Mouse (Mus musculus): ENCODE measurements around the gene Prdx5. TPM values are rescaled to one million over a fixed set of nuclear protein-coding genes. Genes with fewer than 3 reads are reported as not detected.
A peak's percentile ranks its signal among the peaks of the same experiment; 100 is the strongest.

Gene Prdx5
- polyA plus RNA-seq (2012; rRNA removed): 366 and 368 TPM in 2 replicates

- TF ChIP-seq POLR2A (IDR thresholded peaks at IDR 0.05; ENCODE audit: extremely low read depth, insufficient read depth, low read length) (peak; percentile 71; the same call in 1 of the 2 replicates), CTCF (IDR thresholded peaks at IDR 0.05; ENCODE audit: extremely low read depth, insufficient read depth, low read length) (no peak)
- no peaks in the 10 kb centered on the region; the same call in 1 of the 2 replicates for H3K4me1 ChIP-seq (ENCODE audit: control insufficient read depth, insufficient read depth, low read length)
- peak within 1 kb of the TSS; percentile 56 for H3K4me3 ChIP-seq (ENCODE audit: insufficient read depth, low read length)
- H3K27ac ChIP-seq (ENCODE audit: insufficient read depth, low read length): peak within 1 kb of the TSS; percentile 83
Observed at GRCm38 (mm10) chr19:6909507-6910289, at the start of gene Prdx5, which contains the start of gene Trmt112. Gene Prdx5, minus strand, starts transcription at chr19:6910106. Gene Trmt112, plus strand, starts transcription at chr19:6909698.

GRCm38 (mm10) chr19:6956461-6956860 is 46.6 kb upstream of the Prdx5 start:
- Histone ChIP-seq H3K27ac (ENCODE audit: insufficient read depth, low read length) (no peak overlapping the region), H3K4me1 (ENCODE audit: control insufficient read depth, insufficient read depth, low read length) (peaks cover 2% of the 10 kb centered on the region; the same call in 1 of the 2 replicates), H3K4me3 (ENCODE audit: insufficient read depth, low read length) (no peak overlapping the region)
- TF ChIP-seq CTCF (IDR thresholded peaks at IDR 0.05; ENCODE audit: extremely low read depth, insufficient read depth, low read length): no peak
- TF ChIP-seq POLR2A (IDR thresholded peaks at IDR 0.05; ENCODE audit: extremely low read depth, insufficient read depth, low read length): no peak

GRCm38 (mm10) chr19:6955424-6955823 is 45.5 kb upstream of the Prdx5 start:
- TF ChIP-seq CTCF (IDR thresholded peaks at IDR 0.05; ENCODE audit: extremely low read depth, insufficient read depth, low read length): no peak
- no peak for TF ChIP-seq POLR2A (IDR thresholded peaks at IDR 0.05; ENCODE audit: extremely low read depth, insufficient read depth, low read length)
- H3K4me3 ChIP-seq (ENCODE audit: insufficient read depth, low read length): no peak overlapping the region
- peaks cover 2% of the 10 kb centered on the region; the same call in 1 of the 2 replicates for H3K4me1 ChIP-seq (ENCODE audit: control insufficient read depth, insufficient read depth, low read length)
- H3K27ac ChIP-seq (ENCODE audit: insufficient read depth, low read length): no peak overlapping the region

GRCm38 (mm10) chr19:6954046-6954445 is 44.1 kb upstream of the Prdx5 start:
- TF ChIP-seq POLR2A (IDR thresholded peaks at IDR 0.05; ENCODE audit: extremely low read depth, insufficient read depth, low read length) (no peak), CTCF (IDR thresholded peaks at IDR 0.05; ENCODE audit: extremely low read depth, insufficient read depth, low read length) (no peak)
- H3K27ac ChIP-seq (ENCODE audit: insufficient read depth, low read length): no peak overlapping the region
- H3K4me3 ChIP-seq (ENCODE audit: insufficient read depth, low read length): no peak overlapping the region
- H3K4me1 ChIP-seq (ENCODE audit: control insufficient read depth, insufficient read depth, low read length): peaks cover 2% of the 10 kb centered on the region; the same call in 1 of the 2 replicates

GRCm38 (mm10) chr19:6952712-6953037 is 42.8 kb upstream of the Prdx5 start:
- Histone ChIP-seq H3K4me3 (ENCODE audit: insufficient read depth, low read length) (peak overlapping the region; percentile 66), H3K4me1 (ENCODE audit: control insufficient read depth, insufficient read depth, low read length) (peaks cover 2% of the 10 kb centered on the region; the same call in 1 of the 2 replicates), H3K27ac (ENCODE audit: insufficient read depth, low read length) (peak overlapping the region; percentile 76)
- TF ChIP-seq CTCF (IDR thresholded peaks at IDR 0.05; ENCODE audit: extremely low read depth, insufficient read depth, low read length) (no peak), POLR2A (IDR thresholded peaks at IDR 0.05; ENCODE audit: extremely low read depth, insufficient read depth, low read length) (no peak)

- Histone ChIP-seq H3K4me1 (ENCODE audit: control insufficient read depth, insufficient read depth, low read length) (peaks cover 2% of the 10 kb centered on the region; the same call in 1 of the 2 replicates), H3K4me3 (ENCODE audit: insufficient read depth, low read length) (peak overlapping the region; percentile 66), H3K27ac (ENCODE audit: insufficient read depth, low read length) (peak overlapping the region; percentile 76)
- no peak for TF ChIP-seq POLR2A (IDR thresholded peaks at IDR 0.05; ENCODE audit: extremely low read depth, insufficient read depth, low read length)
- no peak for TF ChIP-seq CTCF (IDR thresholded peaks at IDR 0.05; ENCODE audit: extremely low read depth, insufficient read depth, low read length)
Observed at GRCm38 (mm10) chr19:6951994-6952711, 42.2 kb upstream of the Prdx5 start.

- TF ChIP-seq CTCF (IDR thresholded peaks at IDR 0.05; ENCODE audit: extremely low read depth, insufficient read depth, low read length) (no peak), POLR2A (IDR thresholded peaks at IDR 0.05; ENCODE audit: extremely low read depth, insufficient read depth, low read length) (peak; percentile 69)
- H3K27ac ChIP-seq (ENCODE audit: insufficient read depth, low read length): peak overlapping the region; percentile 76
- peak overlapping the region; percentile 66 for H3K4me3 ChIP-seq (ENCODE audit: insufficient read depth, low read length)
- peaks cover 2% of the 10 kb centered on the region; the same call in 1 of the 2 replicates for H3K4me1 ChIP-seq (ENCODE audit: control insufficient read depth, insufficient read depth, low read length)
Observed at GRCm38 (mm10) chr19:6951381-6951968, 41.6 kb upstream of the Prdx5 start.

GRCm38 (mm10) chr19:6950613-6951153 is 40.8 kb upstream of the Prdx5 start:
- TF ChIP-seq POLR2A (IDR thresholded peaks at IDR 0.05; ENCODE audit: extremely low read depth, insufficient read depth, low read length): peak; percentile 78; the same call in 1 of the 2 replicates
- TF ChIP-seq CTCF (IDR thresholded peaks at IDR 0.05; ENCODE audit: extremely low read depth, insufficient read depth, low read length): no peak
- peak overlapping the region; percentile 72 for H3K27ac ChIP-seq (ENCODE audit: insufficient read depth, low read length)
- peak overlapping the region; percentile 66 for H3K4me3 ChIP-seq (ENCODE audit: insufficient read depth, low read length)
- peaks cover 2% of the 10 kb centered on the region; the same call in 1 of the 2 replicates for H3K4me1 ChIP-seq (ENCODE audit: control insufficient read depth, insufficient read depth, low read length)

- peak overlapping the region; percentile 66; the same call in 1 of the 2 replicates for H3K4me3 ChIP-seq (ENCODE audit: insufficient read depth, low read length)
- TF ChIP-seq CTCF (IDR thresholded peaks at IDR 0.05; ENCODE audit: extremely low read depth, insufficient read depth, low read length) (no peak), POLR2A (IDR thresholded peaks at IDR 0.05; ENCODE audit: extremely low read depth, insufficient read depth, low read length) (no peak)
- no peak overlapping the region for H3K27ac ChIP-seq (ENCODE audit: insufficient read depth, low read length)
- H3K4me1 ChIP-seq (ENCODE audit: control insufficient read depth, insufficient read depth, low read length): peaks cover 2% of the 10 kb centered on the region; the same call in 1 of the 2 replicates
Observed at GRCm38 (mm10) chr19:6949951-6950350, 40.0 kb upstream of the Prdx5 start.
